Mouse (Mus musculus): ENCODE results near the gene Tmem86b. TPM values are rescaled to one million over a fixed set of nuclear protein-coding genes. Genes with fewer than 3 reads are reported as not detected.

Gene Tmem86b
- polyA plus RNA-seq (2017; shearing (Covaris generic)): 4.2 TPM

GRCm38 (mm10) chr7:4631031-4631430 is at the start of gene Tmem86b:
TSS of gene Tmem86b (minus strand) at chr7:4631422.

GRCm38 (mm10) chr7:4658912-4659551 is 27.8 kb upstream of the Tmem86b start, which contains the start of gene Ppp6r1:
TSS of gene Ppp6r1 (minus strand) at chr7:4659019.

GRCm38 (mm10) chr7:4603873-4604272 is 27.3 kb downstream of the Tmem86b start, which contains the start of gene Ptprh:
TSS of gene Ptprh (minus strand) at chr7:4604041.

Other genes with a start within 250 kb of the Tmem86b start
- not detected for gene Gp6, start 233.7 kb downstream of the Tmem86b start, polyA plus RNA-seq (2017; shearing (Covaris generic))
- gene Rdh13, start 185.8 kb downstream of the Tmem86b start, polyA plus RNA-seq (2017; shearing (Covaris generic)): 5.8 TPM
- gene Eps8l1, start 170.7 kb downstream of the Tmem86b start, polyA plus RNA-seq (2017; shearing (Covaris generic)): 22.3 TPM
- gene Ppp1r12c, start 129.7 kb downstream of the Tmem86b start, polyA plus RNA-seq (2017; shearing (Covaris generic)): 24.9 TPM
- 5.5 TPM for gene Tnnt1, start 115.0 kb downstream of the Tmem86b start, polyA plus RNA-seq (2017; shearing (Covaris generic))
- gene Tnni3, start 107.2 kb downstream of the Tmem86b start, polyA plus RNA-seq (2017; shearing (Covaris generic)): 2.8 TPM
- gene Dnaaf3, start 99.0 kb downstream of the Tmem86b start, polyA plus RNA-seq (2017; shearing (Covaris generic)): 1.7 TPM
- 0.55 TPM for gene Syt5, start 83.9 kb downstream of the Tmem86b start, polyA plus RNA-seq (2017; shearing (Covaris generic))
- gene Ptprh, start 27.4 kb downstream of the Tmem86b start, polyA plus RNA-seq (2017; shearing (Covaris generic)): not detected
- 33.7 TPM for gene Ppp6r1, start 27.6 kb upstream of the Tmem86b start, polyA plus RNA-seq (2017; shearing (Covaris generic))
- gene Hspbp1, start 53.6 kb upstream of the Tmem86b start, polyA plus RNA-seq (2017; shearing (Covaris generic)): 79.2 TPM
- gene Brsk1, start 59.2 kb upstream of the Tmem86b start, polyA plus RNA-seq (2017; shearing (Covaris generic)): 0.59 TPM
- 0.13 TPM for gene Tmem150b, start 93.8 kb upstream of the Tmem86b start, polyA plus RNA-seq (2017; shearing (Covaris generic))
- gene Kmt5c, start 108.7 kb upstream of the Tmem86b start, polyA plus RNA-seq (2017; shearing (Covaris generic)): 52.5 TPM
- gene Cox6b2, start 121.7 kb upstream of the Tmem86b start, polyA plus RNA-seq (2017; shearing (Covaris generic)): 3.0 TPM
- not detected for gene Fam71e2, start 139.9 kb upstream of the Tmem86b start, polyA plus RNA-seq (2017; shearing (Covaris generic))
- not detected for gene Il11, start 151.4 kb upstream of the Tmem86b start, polyA plus RNA-seq (2017; shearing (Covaris generic))
- gene Tmem190, start 151.5 kb upstream of the Tmem86b start, polyA plus RNA-seq (2017; shearing (Covaris generic)): not detected
- gene Tmem238, start 158.2 kb upstream of the Tmem86b start, polyA plus RNA-seq (2017; shearing (Covaris generic)): 0.45 TPM
- gene Rpl28, start 161.5 kb upstream of the Tmem86b start, polyA plus RNA-seq (2017; shearing (Covaris generic)): 275 TPM
- 111 TPM for gene Ube2s, start 181.2 kb upstream of the Tmem86b start, polyA plus RNA-seq (2017; shearing (Covaris generic))
- not detected for gene Shisa7, start 213.3 kb upstream of the Tmem86b start, polyA plus RNA-seq (2017; shearing (Covaris generic))
- 46.1 TPM for gene Isoc2b, start 238.8 kb upstream of the Tmem86b start, polyA plus RNA-seq (2017; shearing (Covaris generic))
- gene Isoc2a, start 245.7 kb upstream of the Tmem86b start, polyA plus RNA-seq (2017; shearing (Covaris generic)): 0.68 TPM